Mouse (Mus musculus) embryonic facial prominence, embryonic 13.5 days (tissue): Measurements from ENCODE around the gene C1qtnf5. TPM values are rescaled to one million over a fixed set of nuclear protein-coding genes. Genes with fewer than 3 reads are reported as not detected.

ENCODE experiments used
- ATAC-seq: fragments of 200-750 bp; cut with Nextera tagmentation; 2 replicates; pipeline ENCODE4 v1.8.0; 2017; ENCODE audit warnings: low read depth; ENCODE audit not compliant: insufficient number of reproducible peaks, insufficient read depth, low FRiP score, low TSS enrichment
- H3K27ac ChIP-seq: fragments of 300-500 bp; sonication (generic); 2 replicates; pipeline ENCODE4 v1.5.1; 2015; ENCODE audit warnings: moderate library complexity, mild to moderate bottlenecking, inconsistent platforms
- H3K27me3 ChIP-seq: fragments of 300-500 bp; sonication (generic); 2 replicates; pipeline ENCODE4 v1.6.1; 2015; ENCODE audit warnings: mild to moderate bottlenecking, inconsistent platforms
- H3K36me3 ChIP-seq: fragments of 300-500 bp; sonication (generic); 2 replicates; pipeline ENCODE4 v1.6.1; 2015; ENCODE audit warnings: mild to moderate bottlenecking, inconsistent platforms
- H3K4me1 ChIP-seq: fragments of 300-500 bp; sonication (generic); 2 replicates; pipeline ENCODE4 v1.6.1; 2015; ENCODE audit warnings: inconsistent platforms
- H3K4me2 ChIP-seq: fragments of 300-500 bp; sonication (generic); 2 replicates; pipeline ENCODE4 v1.6.1; 2015; ENCODE audit warnings: moderate library complexity, mild to moderate bottlenecking, inconsistent platforms
- H3K4me3 ChIP-seq: fragments of 300-500 bp; sonication (generic); 2 replicates; pipeline ENCODE4 v1.5.1; 2015; ENCODE audit warnings: mild to moderate bottlenecking, inconsistent platforms
- H3K9ac ChIP-seq: fragments of 300-500 bp; sonication (generic); 2 replicates; pipeline ENCODE4 v1.6.1; 2015; ENCODE audit warnings: mild to moderate bottlenecking, inconsistent platforms
- H3K9me3 ChIP-seq: fragments of 300-500 bp; sonication (generic); 2 replicates; pipeline ENCODE4 v1.6.1; 2016; ENCODE audit warnings: inconsistent platforms
- WGBS: fragments of 180-500 bp; shearing (Covaris S2); methylation state at CpG from one replicate; pipeline ENCODE4 v1.1.7; 2015; ENCODE audit warnings: mixed read lengths; 5-methylcytosine and 5-hydroxymethylcytosine counted together
- polyA plus RNA-seq: library from polyadenylated mRNA; unstranded; fragments of >200 nt; fragmentation: Nextera tagmentation; extraction: Ambion mirVana; gene quantifications from 2 replicates; pipeline ENCODE4 v1.2.1, GENCODE M21; 2015

The C1qtnf5 gene
- polyA plus RNA-seq, 1 experiment from 2014 or later: 1.5 TPM

DNA sequence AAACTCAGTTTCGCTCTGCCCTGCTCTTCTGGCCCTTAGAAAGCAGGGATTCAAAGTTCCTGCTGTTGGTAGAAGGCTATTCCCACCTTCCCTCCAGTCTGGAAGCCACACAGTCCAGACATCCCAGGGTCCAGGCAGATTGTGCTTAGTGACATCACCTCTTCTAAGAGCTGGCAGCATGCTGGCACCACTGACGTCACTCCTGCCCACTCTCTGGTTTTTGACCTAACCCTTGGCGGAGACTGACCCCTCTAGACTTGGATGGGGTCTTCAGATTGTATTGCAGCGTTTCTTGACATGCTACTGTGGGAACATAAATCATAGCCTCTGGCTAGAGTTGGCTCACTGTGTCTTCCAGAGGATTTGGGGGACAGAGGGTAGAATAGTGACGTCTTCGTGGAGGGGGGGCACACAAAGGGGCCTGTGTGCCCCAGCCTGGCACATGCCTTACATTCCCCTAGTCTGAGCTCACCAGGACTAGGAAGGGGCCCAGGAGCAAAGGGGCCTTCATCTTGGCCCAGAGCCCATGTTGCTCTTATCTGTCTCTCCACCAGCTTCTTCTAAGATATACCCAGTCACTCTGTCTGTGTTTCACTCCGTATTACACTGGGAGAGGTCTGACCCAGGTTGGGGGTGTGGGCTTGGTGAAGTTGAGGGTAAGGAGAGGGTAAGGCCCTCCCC, 28.8 kb downstream of the C1qtnf5 start:
- Histone ChIP-seq H3K9ac (peak overlapping the region; percentile 77), H3K27me3 (peaks cover 43% of the 10 kb centered on the region), H3K27ac (peak overlapping the region; percentile 68), H3K9me3 (no peaks in the 10 kb centered on the region), H3K4me2 (peak overlapping the region; percentile 83), H3K4me1 (peaks cover 44% of the 10 kb centered on the region), H3K4me3 (peak overlapping the region; percentile 67), H3K36me3 (peaks cover 30% of the 10 kb centered on the region)
- 43% methylated on average over 7 of the region's 7 CpGs for WGBS
- ATAC-seq: no peak

DNA sequence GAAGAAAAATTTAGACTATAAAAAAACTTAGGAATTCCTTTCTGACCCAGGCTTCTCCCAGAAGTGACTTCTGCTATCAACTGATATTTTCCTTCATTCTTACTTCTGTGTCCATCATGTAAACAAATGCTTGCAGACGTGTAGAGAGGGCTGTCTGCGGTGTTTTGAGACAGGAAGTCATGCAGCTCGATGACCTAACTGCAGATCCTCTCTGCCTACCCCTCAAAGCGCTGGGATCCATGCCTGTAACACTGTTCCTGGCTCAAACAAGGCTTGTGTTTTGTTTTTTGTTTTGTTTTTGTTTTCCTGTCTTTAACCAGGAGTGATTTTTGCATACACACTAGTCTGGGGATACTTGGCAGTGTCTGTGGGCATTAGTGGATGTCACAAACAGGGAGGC, 30.8 kb downstream of the C1qtnf5 start:
- Histone ChIP-seq H3K4me2 (no peak overlapping the region), H3K4me3 (no peak overlapping the region), H3K9me3 (no peaks in the 10 kb centered on the region), H3K9ac (no peak overlapping the region), H3K4me1 (peaks cover 40% of the 10 kb centered on the region), H3K27me3 (peaks cover 25% of the 10 kb centered on the region), H3K27ac (no peak overlapping the region), H3K36me3 (peaks cover 44% of the 10 kb centered on the region)
- 52% methylated on average over 4 of the region's 4 CpGs for WGBS
- ATAC-seq: no peak

DNA sequence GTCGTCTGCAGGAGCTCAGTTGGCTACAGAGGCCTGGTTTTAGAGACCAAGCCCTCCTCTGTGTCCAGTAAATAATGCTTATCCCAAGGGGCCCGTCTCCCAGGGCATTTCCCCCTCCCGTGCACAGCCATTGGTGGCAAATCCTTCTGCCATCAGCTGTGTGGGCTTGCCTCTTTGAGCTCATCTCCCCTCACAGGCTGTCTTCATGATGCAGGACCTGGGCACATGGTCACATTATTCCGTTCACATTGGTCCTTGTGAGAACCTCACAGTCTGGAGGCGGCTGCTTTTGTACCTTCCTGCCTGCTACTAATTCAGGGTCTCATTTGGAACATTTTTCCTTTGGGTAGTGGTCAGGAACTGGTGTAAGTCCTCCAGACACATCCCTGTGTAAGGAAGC, 34.9 kb downstream of the C1qtnf5 start:
- Histone ChIP-seq H3K9me3 (no peaks in the 10 kb centered on the region), H3K4me2 (no peak overlapping the region), H3K4me3 (no peak overlapping the region), H3K27me3 (no peaks in the 10 kb centered on the region), H3K36me3 (peaks cover 74% of the 10 kb centered on the region), H3K9ac (no peak overlapping the region), H3K27ac (no peak overlapping the region), H3K4me1 (peaks cover 5% of the 10 kb centered on the region; the same call in 1 of the 2 replicates)
- ATAC-seq: no peak
- WGBS: 67% methylated on average over 5 of the region's 5 CpGs

DNA sequence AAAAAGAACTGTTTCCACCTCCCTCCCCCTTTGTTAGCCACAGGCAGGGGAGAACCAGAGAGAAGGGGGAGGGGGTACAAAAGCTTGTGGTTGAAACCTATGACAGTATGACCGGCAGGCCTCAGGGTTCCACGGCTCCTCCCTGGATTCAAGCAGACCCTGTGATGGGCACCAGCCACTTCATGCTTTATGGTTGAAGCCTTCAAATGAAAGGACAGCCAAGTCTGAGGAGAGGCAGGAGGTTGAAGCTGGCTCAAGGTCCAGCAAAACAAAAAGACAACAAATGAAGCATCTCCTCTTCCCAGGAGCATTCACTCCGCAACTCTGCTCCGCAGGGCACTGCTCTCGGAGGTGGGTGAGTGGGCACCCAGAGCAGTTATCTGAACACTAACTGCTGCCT, 36.4 kb downstream of the C1qtnf5 start:
- H3K27ac ChIP-seq: no peak overlapping the region
- no peaks in the 10 kb centered on the region for H3K9me3 ChIP-seq
- no peak overlapping the region for H3K4me2 ChIP-seq
- H3K36me3 ChIP-seq: peaks cover 70% of the 10 kb centered on the region
- no peak overlapping the region for H3K4me3 ChIP-seq
- ATAC-seq: no peak
- WGBS: 81% methylated on average over 5 of the region's 5 CpGs
- H3K27me3 ChIP-seq: no peaks in the 10 kb centered on the region
- no peak overlapping the region for H3K9ac ChIP-seq
- peaks cover 5% of the 10 kb centered on the region; the same call in 1 of the 2 replicates for H3K4me1 ChIP-seq

DNA sequence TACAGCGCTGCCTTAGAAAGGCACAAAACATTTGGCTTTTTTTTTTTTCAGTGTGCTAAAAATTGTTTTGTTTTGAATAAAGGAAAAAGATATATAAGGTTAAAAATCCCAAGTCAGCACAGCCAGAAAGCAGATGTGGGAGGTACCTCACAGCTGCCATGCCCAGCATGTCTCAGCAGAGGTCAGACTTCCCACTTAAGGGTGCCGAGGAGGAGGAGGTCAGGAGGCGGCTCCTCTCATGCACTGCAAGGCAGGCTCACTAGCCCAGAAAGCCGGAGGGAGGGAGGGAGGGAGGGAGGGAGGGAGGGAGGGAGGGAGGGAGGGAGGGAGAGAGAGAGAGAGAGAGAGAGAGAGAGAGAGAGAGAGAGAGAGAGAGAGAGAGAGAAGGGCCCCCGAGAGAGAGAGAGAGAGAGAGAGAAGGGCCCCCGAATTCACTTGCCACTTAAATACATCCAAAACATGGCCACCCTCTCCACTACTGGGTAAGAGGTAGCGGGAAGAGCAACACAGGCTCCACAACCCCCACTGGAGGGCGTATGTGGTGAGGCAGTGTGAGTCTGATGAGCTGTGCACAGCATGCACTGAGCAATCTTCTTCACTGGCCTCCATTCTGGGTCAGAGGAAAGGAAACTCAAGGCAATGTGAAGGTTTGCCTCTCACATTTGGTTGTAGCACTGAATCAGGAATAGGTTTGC, 37.1 kb downstream of the C1qtnf5 start:
- peaks cover 70% of the 10 kb centered on the region for H3K36me3 ChIP-seq
- no peaks in the 10 kb centered on the region for H3K9me3 ChIP-seq
- no peak overlapping the region for H3K4me2 ChIP-seq
- peaks cover 5% of the 10 kb centered on the region; the same call in 1 of the 2 replicates for H3K4me1 ChIP-seq
- WGBS: 34% methylated on average over 7 of the region's 8 CpGs
- H3K27ac ChIP-seq: no peak overlapping the region
- no peak overlapping the region for H3K9ac ChIP-seq
- ATAC-seq: no peak
- H3K27me3 ChIP-seq: no peaks in the 10 kb centered on the region
- no peak overlapping the region for H3K4me3 ChIP-seq

DNA sequence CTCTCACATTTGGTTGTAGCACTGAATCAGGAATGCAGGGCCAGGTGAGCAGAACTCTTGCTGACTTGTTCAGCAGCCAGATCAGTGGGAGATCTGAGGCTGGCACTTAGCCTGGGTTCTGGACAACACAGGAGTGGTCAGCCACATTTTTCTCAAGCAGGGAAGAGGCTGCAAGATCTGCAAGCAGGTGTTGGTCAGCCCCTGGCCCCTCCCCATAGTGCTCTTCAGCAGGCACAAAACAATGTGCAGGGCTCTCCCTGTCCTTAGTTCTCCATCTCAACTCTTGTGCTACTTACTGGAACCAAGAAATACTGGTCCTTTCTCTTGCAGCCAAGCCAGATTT, 37.6 kb downstream of the C1qtnf5 start:
- H3K36me3 ChIP-seq: peaks cover 70% of the 10 kb centered on the region
- no peak overlapping the region for H3K4me2 ChIP-seq
- ATAC-seq: no peak

DNA sequence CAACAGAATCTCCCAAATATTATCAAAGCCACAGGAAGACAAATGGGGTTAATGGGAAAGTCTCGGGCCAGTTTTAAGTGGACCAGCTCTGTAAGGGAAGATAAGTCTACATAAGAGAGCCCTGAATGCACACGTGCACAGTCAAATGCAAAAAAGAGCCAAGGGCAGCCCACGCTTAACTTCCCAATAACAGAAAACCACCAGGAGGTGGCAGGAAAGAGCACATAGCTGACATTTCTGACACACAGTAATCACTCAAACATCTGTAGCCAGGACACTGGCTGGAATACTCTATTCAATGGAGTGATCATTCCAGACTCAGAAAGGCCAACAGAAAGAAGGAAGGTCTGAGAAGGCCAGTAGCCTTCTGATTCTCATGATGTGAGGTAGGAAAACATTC, 40.2 kb downstream of the C1qtnf5 start:
- Histone ChIP-seq H3K4me2 (no peak overlapping the region), H3K27me3 (no peaks in the 10 kb centered on the region), H3K36me3 (peaks cover 73% of the 10 kb centered on the region), H3K27ac (no peak overlapping the region), H3K4me3 (no peak overlapping the region), H3K9ac (no peak overlapping the region), H3K9me3 (no peaks in the 10 kb centered on the region), H3K4me1 (no peaks in the 10 kb centered on the region)
- 59% methylated on average over 3 of the region's 3 CpGs for WGBS
- ATAC-seq: no peak

More for the DNA sequence above, 37.6 kb downstream of the C1qtnf5 start:
- no peak overlapping the region for H3K4me3 ChIP-seq
- no peak overlapping the region for H3K27ac ChIP-seq
- H3K4me1 ChIP-seq: peaks cover 5% of the 10 kb centered on the region; the same call in 1 of the 2 replicates
- no peak overlapping the region for H3K9ac ChIP-seq
- H3K27me3 ChIP-seq: no peaks in the 10 kb centered on the region
- no peaks in the 10 kb centered on the region for H3K9me3 ChIP-seq

Other genes starting within 250 kb of the C1qtnf5 start
- 4.3 and 5.6 TPM in 2 replicates for gene Thy1, start 63.9 kb upstream of the C1qtnf5 start, polyA plus RNA-seq
- gene Usp2, start 40.2 kb upstream of the C1qtnf5 start, polyA plus RNA-seq: 14.6 and 15.2 TPM in 2 replicates
- gene Mfrp, start 5.5 kb upstream of the C1qtnf5 start, polyA plus RNA-seq: 0.21 and 0.39 TPM in 2 replicates
- gene Gm49380, start 6.3 kb downstream of the C1qtnf5 start, polyA plus RNA-seq: 0.30 and 0.48 TPM in 2 replicates
- 73.3 and 80.1 TPM in 2 replicates for gene Rnf26, start 6.3 kb downstream of the C1qtnf5 start, polyA plus RNA-seq
- 25.6 and 28.9 TPM in 2 replicates for gene Mcam, start 27.2 kb downstream of the C1qtnf5 start, polyA plus RNA-seq
- gene Cbl, start 126.8 kb downstream of the C1qtnf5 start, polyA plus RNA-seq: 17.3 and 19.5 TPM in 2 replicates
- gene Ccdc153, start 133.4 kb downstream of the C1qtnf5 start, polyA plus RNA-seq: not detected in 2 replicates
- 0.37 TPM in 1 of 2 replicates, not detected in the other for gene Pdzd3, start 144.2 kb downstream of the C1qtnf5 start, polyA plus RNA-seq
- gene Nlrx1, start 161.4 kb downstream of the C1qtnf5 start, polyA plus RNA-seq: 8.2 and 9.8 TPM in 2 replicates
- gene Abcg4, start 181.4 kb downstream of the C1qtnf5 start, polyA plus RNA-seq: 6.1 and 6.5 TPM in 2 replicates
- gene Hinfp, start 198.4 kb downstream of the C1qtnf5 start, polyA plus RNA-seq: 27.9 and 30.6 TPM in 2 replicates
- 8.3 TPM in 2 replicates for gene C2cd2l, start 213.0 kb downstream of the C1qtnf5 start, polyA plus RNA-seq
- 38.4 and 40.5 TPM in 2 replicates for gene Dpagt1, start 218.8 kb downstream of the C1qtnf5 start, polyA plus RNA-seq
- 365 and 385 TPM in 2 replicates for gene H2afx, start 227.4 kb downstream of the C1qtnf5 start, polyA plus RNA-seq
- 114 and 119 TPM in 2 replicates for gene Hmbs, start 237.0 kb downstream of the C1qtnf5 start, polyA plus RNA-seq